Mouse (Mus musculus) midbrain, embryonic 16.5 days (tissue): ENCODE results near the gene Slc35e2. TPM values are rescaled to one million over a fixed set of nuclear protein-coding genes. Genes with fewer than 3 reads are reported as not detected.

ENCODE experiments used
- ATAC-seq: fragments of 200-750 bp; cut with Nextera tagmentation; 2 replicates; pipeline ENCODE4 v1.8.0; 2017; ENCODE audit warnings: moderate TSS enrichment
- H3K27ac ChIP-seq: fragments of 300-500 bp; sonication (generic); 2 replicates; pipeline ENCODE4 v1.5.1; 2014; ENCODE audit warnings: mild to moderate bottlenecking, low read length, mixed read lengths
- H3K27me3 ChIP-seq: fragments of 300-500 bp; sonication (generic); 2 replicates; pipeline ENCODE4 v1.6.1; 2014; ENCODE audit warnings: low read depth, low read length, mixed read lengths; ENCODE audit not compliant: control insufficient read depth, insufficient read depth
- H3K36me3 ChIP-seq: fragments of 300-500 bp; sonication (generic); 2 replicates; pipeline ENCODE4 v1.6.1; 2014; ENCODE audit warnings: mild to moderate bottlenecking, low read length, moderate library complexity, mixed read lengths; ENCODE audit not compliant: control insufficient read depth, insufficient read depth
- H3K4me1 ChIP-seq: fragments of 300-500 bp; sonication (generic); 2 replicates; pipeline ENCODE4 v1.6.1; 2014; ENCODE audit warnings: mild to moderate bottlenecking, low read length, mixed read lengths; ENCODE audit not compliant: control insufficient read depth, insufficient read depth
- H3K4me2 ChIP-seq: fragments of 300-500 bp; sonication (generic); 2 replicates; pipeline ENCODE4 v1.6.1; 2014; ENCODE audit warnings: mild to moderate bottlenecking, low read length, mixed read lengths
- H3K4me3 ChIP-seq: fragments of 300-500 bp; sonication (generic); 2 replicates; pipeline ENCODE4 v1.5.1; 2014; ENCODE audit warnings: low read depth, mild to moderate bottlenecking, low read length, moderate library complexity, mixed read lengths
- H3K9ac ChIP-seq: fragments of 300-500 bp; sonication (generic); 2 replicates; pipeline ENCODE4 v1.6.1; 2014; ENCODE audit warnings: low read depth, low read length, mixed read lengths
- H3K9me3 ChIP-seq: fragments of 300-500 bp; sonication (generic); replicated peaks from 2 replicates; pipeline ENCODE4 v1.6.1; 2014; ENCODE audit warnings: mild to moderate bottlenecking, low read length, mixed read lengths; ENCODE audit not compliant: control insufficient read depth, poor library complexity, severe bottlenecking
- WGBS: fragments of 180-500 bp; shearing (Covaris S2); extraction: QIAGEN DNeasy Blood & Tissue Kit; methylation state at CpG from one replicate; pipeline ENCODE4 v1.1.7; 2014; 5-methylcytosine and 5-hydroxymethylcytosine counted together
- polyA plus RNA-seq: library from polyadenylated mRNA; unstranded; fragments of >200 nt; fragmentation: Nextera tagmentation; extraction: Ambion mirVana; gene quantifications from 2 replicates; pipeline ENCODE4 v1.2.1, GENCODE M21; 2015

The Slc35e2 gene
- polyA plus RNA-seq, 1 experiment from 2014 or later = 15.5 TPM

DNA sequence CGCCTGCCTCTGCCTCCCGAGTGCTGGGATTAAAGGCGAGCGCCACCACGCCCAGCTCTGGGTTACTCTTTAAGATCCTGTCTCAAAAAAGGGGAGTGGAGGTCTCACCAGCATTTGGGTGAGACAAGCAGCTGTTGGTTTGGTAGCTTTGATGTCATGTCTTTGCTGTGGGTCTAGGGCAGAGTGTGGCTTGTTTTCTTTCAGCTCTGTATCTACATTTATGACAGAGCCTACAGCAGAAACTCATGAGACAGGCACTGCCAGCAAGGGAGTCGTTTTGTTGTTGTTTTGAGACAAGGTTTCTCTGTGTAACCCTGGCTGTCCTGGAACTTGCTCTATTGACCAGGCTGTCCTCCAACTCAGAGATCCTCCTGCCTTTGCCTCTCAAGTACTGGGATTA, 2.6 kb downstream of the Slc35e2 start:
- Histone ChIP-seq H3K4me1 (peaks cover 14% of the 10 kb centered on the region), H3K27me3 (no peaks in the 10 kb centered on the region), H3K4me3 (no peak overlapping the region), H3K36me3 (no peaks in the 10 kb centered on the region; the same call in 1 of the 2 replicates), H3K9me3 (no peaks in the 10 kb centered on the region), H3K27ac (no peak overlapping the region), H3K4me2 (no peak overlapping the region), H3K9ac (no peak overlapping the region)
- ATAC-seq = no peak
- 97% methylated on average over 6 of the region's 6 CpGs for WGBS

DNA sequence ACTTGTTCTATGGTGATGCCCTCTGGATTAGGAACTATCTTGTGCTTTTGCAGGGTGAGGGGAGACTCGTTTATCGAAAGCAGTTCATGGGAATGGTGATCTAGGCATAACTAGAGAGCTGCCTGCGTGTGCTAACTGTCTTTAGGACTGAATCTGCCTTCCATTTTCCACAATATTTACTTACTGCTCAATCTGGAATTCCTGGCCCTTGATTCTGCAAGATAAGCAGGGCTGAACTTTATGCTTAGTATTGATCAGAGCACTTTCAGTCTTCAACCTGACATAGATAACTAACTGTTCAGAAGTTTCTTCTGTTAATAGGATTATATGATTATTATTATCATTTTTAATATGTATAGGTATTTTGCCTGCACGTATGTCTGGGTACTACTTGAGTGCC, 3.9 kb downstream of the Slc35e2 start:
- H3K9me3 ChIP-seq = no peaks in the 10 kb centered on the region
- H3K36me3 ChIP-seq = peaks cover 2% of the 10 kb centered on the region; the same call in 1 of the 2 replicates
- no peak overlapping the region for H3K9ac ChIP-seq
- 95% methylated on average over 4 of the region's 4 CpGs for WGBS
- no peak overlapping the region for H3K4me2 ChIP-seq
- no peak overlapping the region for H3K4me3 ChIP-seq
- ATAC-seq = no peak
- H3K4me1 ChIP-seq = peaks cover 14% of the 10 kb centered on the region
- no peak overlapping the region for H3K27ac ChIP-seq
- no peaks in the 10 kb centered on the region for H3K27me3 ChIP-seq

DNA sequence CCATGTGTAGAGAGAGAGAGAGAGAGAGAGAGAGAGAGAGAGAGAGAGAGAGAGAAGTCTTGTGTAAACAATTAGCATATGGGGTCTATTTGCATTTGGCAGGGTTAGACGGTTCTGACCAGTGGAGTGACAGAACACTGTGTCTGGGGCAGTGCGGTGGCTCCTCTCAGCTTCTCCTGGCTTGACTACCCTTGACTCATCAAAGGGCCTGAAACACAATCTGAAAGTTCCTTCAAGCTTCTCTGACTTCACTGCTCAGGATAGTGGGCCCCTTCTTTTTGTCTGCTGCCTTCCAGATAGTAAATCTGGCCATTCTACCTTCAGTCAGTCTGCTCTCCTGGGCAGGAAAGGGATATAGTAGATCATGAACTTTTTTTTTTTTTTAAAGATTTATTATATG, 5.6 kb downstream of the Slc35e2 start:
- ATAC-seq = no peak
- peaks cover 14% of the 10 kb centered on the region for H3K36me3 ChIP-seq
- no peak overlapping the region for H3K4me3 ChIP-seq
- peaks cover 14% of the 10 kb centered on the region for H3K4me1 ChIP-seq
- no peaks in the 10 kb centered on the region for H3K27me3 ChIP-seq
- no peak overlapping the region for H3K9ac ChIP-seq
- WGBS = 75% methylated on average over 2 of the region's 2 CpGs
- no peaks in the 10 kb centered on the region for H3K9me3 ChIP-seq
- no peak overlapping the region for H3K4me2 ChIP-seq
- H3K27ac ChIP-seq = no peak overlapping the region

DNA sequence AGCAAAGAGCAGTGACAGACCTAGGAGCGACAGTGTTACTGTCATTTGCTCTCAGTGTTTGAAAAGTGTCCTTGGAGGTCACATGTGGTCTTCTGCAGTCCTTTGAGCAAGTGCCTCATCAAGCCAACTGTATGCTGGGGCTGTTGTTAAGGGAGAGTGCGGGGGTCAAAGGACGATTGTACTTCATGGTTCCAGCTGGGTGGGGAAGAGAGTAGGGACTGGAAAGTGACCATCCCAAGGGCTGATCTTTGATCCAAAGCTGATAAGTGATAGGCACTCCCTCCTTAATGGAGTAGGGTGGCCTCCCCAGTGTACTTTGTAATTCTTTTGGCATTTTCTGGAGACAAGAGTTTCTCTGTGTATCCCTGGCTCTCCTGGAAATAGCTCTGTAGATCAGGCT, 10.6 kb downstream of the Slc35e2 start:
- Histone ChIP-seq H3K4me1 (no peaks in the 10 kb centered on the region), H3K36me3 (peaks cover 35% of the 10 kb centered on the region), H3K27me3 (no peaks in the 10 kb centered on the region), H3K9me3 (no peaks in the 10 kb centered on the region), H3K27ac (no peak overlapping the region), H3K4me3 (no peak overlapping the region), H3K9ac (no peak overlapping the region), H3K4me2 (no peak overlapping the region)
- WGBS = 92% methylated on average over 3 of the region's 3 CpGs
- no peak for ATAC-seq

DNA sequence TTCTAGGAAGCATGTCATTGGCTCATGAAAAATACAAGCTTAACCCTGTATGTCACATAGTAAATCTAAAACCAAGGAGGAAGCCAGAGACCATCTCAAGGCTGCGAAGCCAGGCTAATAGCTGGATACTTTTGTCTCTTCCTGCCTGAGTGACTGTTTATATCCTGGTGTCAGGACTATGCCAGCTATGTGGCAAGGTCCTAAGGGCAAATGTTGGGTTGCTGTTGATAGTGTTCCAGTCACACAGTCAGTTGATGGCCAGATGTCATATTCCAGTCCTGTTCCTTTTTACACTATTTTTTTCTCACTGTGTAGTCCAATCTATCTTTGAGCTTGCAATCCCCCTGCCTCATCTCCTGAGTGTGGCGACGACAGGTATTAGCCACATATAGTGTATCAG, 12.0 kb downstream of the Slc35e2 start:
- WGBS = 97% methylated on average over 3 of the region's 3 CpGs
- ATAC-seq = no peak
- no peaks in the 10 kb centered on the region for H3K4me1 ChIP-seq
- H3K27ac ChIP-seq = no peak overlapping the region
- H3K9ac ChIP-seq = no peak overlapping the region
- H3K36me3 ChIP-seq = peaks cover 46% of the 10 kb centered on the region
- no peaks in the 10 kb centered on the region for H3K27me3 ChIP-seq
- no peaks in the 10 kb centered on the region for H3K9me3 ChIP-seq
- H3K4me2 ChIP-seq = no peak overlapping the region
- H3K4me3 ChIP-seq = no peak overlapping the region

DNA sequence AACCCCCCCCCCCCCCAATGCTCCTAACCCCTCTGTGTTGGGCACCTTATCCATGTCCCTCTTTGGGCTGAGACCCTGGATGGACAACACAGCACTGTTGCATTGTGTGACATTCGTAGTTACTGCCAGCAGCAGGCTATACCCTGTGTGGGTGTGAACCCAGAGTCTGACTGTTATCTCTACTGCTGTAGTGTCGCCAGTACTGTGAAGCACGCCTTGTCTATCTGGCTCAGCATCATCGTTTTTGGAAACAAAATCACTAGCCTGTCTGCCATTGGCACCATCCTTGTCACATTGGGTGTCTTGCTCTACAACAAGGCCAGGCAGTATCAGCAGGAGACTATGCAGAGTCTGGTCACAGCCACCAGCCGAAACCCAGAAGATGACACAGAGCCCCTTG, 17.1 kb downstream of the Slc35e2 start:
- Histone ChIP-seq H3K27ac (no peak overlapping the region), H3K4me1 (peaks cover under 1% of the 10 kb centered on the region; the same call in 1 of the 2 replicates), H3K9ac (no peak overlapping the region), H3K4me2 (no peak overlapping the region), H3K4me3 (no peak overlapping the region), H3K36me3 (peaks cover 42% of the 10 kb centered on the region), H3K27me3 (no peaks in the 10 kb centered on the region), H3K9me3 (no peaks in the 10 kb centered on the region)
- WGBS = 97% methylated on average over 5 of the region's 5 CpGs
- no peak for ATAC-seq

DNA sequence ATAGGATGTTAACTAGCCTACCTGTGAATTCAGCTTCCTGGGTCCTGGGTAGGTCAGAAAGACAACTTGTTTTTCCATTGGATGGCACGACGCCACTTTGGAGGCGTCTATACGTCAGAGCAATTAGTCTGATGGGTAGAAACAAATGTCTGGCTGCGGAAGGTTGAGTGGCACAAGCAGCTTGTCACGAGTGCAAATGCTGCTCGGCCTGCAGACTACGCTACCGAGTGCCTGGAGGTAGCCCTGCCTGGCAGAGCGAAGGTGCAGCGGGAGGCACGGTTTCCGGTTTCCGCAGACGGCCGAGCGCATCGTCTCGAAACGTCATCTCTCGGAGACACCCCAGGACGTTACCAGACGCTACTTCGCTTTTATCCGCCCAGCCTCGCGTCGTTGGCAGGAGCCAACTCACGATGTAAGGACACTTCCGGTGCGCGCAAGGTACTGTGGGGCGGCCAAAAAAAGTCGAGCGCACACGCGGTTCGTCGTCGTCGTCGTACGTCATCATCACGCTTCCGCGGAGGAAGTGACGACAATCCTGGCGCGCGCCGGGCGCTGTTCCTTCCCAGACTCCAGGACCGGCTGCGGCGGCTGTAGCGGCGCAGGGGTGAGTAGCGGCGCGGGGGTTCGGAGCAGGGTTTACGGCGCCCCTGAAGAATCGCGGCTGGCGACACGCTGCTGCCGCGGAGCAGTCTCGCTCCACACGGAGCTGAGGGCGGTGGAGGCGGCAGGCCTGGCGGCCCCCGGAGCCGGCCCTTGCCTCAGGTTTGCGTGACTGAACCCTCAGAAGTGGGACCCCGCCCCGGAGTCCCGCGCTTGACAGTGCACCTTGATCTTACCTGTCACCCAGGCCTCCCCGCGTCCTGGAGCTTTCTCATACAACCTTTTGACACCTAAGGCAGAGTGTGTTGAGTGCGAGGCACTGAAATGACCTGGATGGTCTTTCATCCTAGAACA, 23.4 kb downstream of the Slc35e2 start, which contains the start of gene Cdk11b:
Gene Cdk11b, plus strand, starts transcription at position 517 of the 954 bp plus-strand sequence.
- WGBS = under 1% methylated on average over 84 of the region's 84 CpGs
- H3K36me3 ChIP-seq = peaks cover 17% of the 10 kb centered on the region
- peak within 1 kb of the TSS; percentile 66 for H3K4me2 ChIP-seq
- no peaks in the 10 kb centered on the region for H3K9me3 ChIP-seq
- H3K27ac ChIP-seq = peak within 1 kb of the TSS; percentile 88
- ATAC-seq = peak; percentile 100
- peaks cover 10% of the 10 kb centered on the region for H3K4me1 ChIP-seq
- no peaks in the 10 kb centered on the region for H3K27me3 ChIP-seq
- H3K9ac ChIP-seq = peak within 1 kb of the TSS; percentile 78
- peak within 1 kb of the TSS; percentile 83 for H3K4me3 ChIP-seq

DNA sequence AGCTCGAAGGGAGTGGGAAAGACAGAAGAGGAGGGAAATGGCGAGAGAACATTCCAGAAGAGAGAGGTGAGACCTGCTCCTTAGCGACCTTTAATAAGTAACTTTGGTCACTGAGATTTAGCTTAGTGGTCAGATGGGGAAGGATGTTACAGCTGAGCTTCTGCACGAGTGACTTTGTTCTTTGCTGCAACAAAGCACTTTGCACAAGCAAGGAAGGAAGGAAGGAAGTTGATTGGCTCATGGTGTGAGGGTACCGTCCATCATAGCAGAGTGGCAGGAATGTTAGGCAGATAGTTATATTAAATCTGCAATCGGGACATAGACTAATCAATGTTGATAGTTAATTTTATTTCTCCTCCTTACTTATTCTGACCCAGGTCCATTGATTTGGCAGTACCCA, 29.1 kb downstream of the Slc35e2 start:
- no peaks in the 10 kb centered on the region for H3K9me3 ChIP-seq
- H3K4me1 ChIP-seq = peaks cover 2% of the 10 kb centered on the region
- H3K4me2 ChIP-seq = no peak overlapping the region
- H3K4me3 ChIP-seq = no peak overlapping the region
- H3K36me3 ChIP-seq = peaks cover 27% of the 10 kb centered on the region
- no peak overlapping the region for H3K9ac ChIP-seq
- 89% methylated on average over 6 of the region's 6 CpGs for WGBS
- H3K27me3 ChIP-seq = no peaks in the 10 kb centered on the region
- ATAC-seq = no peak
- no peak overlapping the region for H3K27ac ChIP-seq

DNA sequence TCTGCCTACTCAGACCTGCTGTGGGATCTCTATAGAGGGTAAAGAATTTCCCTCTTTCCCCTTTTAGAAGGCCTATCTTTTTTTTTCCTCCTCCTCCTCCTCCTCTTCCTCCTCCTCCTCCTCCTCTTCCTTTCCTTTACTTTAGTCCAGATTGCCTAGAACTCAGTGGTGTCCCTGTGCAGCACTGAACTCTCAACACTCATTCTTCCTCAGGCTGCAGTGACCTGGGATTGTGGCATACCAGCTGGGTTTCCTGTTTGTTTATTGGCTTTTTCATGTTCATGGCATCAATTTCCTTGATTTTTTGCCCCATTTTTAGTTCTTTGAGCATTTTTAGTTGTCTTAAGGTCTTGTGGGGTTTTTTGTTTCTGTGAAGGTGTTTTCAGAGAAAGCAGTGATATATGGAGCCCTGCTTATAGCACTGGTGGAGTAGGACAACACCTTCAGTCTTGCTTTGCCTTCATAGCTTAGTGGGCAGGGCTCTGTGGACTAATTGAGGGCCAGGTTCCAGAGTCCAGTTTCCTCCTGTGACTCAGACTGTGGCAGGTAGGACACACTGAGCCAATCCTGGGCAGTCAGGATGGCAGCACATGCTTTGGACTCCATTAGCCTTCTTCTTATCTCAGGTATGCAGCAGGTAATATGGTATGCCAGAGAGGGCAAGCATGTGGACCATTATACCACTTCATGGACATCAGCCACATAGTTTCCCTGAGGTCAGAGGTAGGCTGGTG, 34.7 kb downstream of the Slc35e2 start:
- no peak overlapping the region for H3K27ac ChIP-seq
- no peak overlapping the region for H3K4me2 ChIP-seq
- no peaks in the 10 kb centered on the region for H3K9me3 ChIP-seq
- no peaks in the 10 kb centered on the region for H3K27me3 ChIP-seq
- peaks cover 42% of the 10 kb centered on the region for H3K36me3 ChIP-seq
- H3K4me1 ChIP-seq = no peaks in the 10 kb centered on the region
- no peak overlapping the region for H3K4me3 ChIP-seq
- no peak for ATAC-seq
- H3K9ac ChIP-seq = no peak overlapping the region
